Mouse (Mus musculus) liver, postnatal 0 days (tissue): ENCODE data around the gene Sgpp1.

Experiments
- CTCF ChIP-seq: sonication (generic); IDR thresholded peaks from 2 replicates; pipeline ENCODE4 v1.5.1; 2016; ENCODE audit warnings: antibody characterized with exemption, low read depth
- EP300 ChIP-seq: IDR thresholded peaks from 2 replicates; pipeline ENCODE4 v1.6.1; 2016; ENCODE audit warnings: antibody characterized with exemption, low read depth, mild to moderate bottlenecking

GRCm38 (mm10) chr12:75784271-75784751, 48.8 kb upstream of the Sgpp1 start:
- TF ChIP-seq CTCF (no peak), EP300 (no peak)
